Mouse (Mus musculus) heart, embryonic 16.5 days (tissue): ENCODE results near the gene Ccdc194. TPM values are rescaled to one million over a fixed set of nuclear protein-coding genes. Genes with fewer than 3 reads are reported as not detected.
A peak's percentile ranks its signal among the peaks of the same experiment; 100 is the strongest.

ENCODE experiments used
- ATAC-seq: fragments of 200-750 bp; cut with Nextera tagmentation; replicated peaks from 2 replicates; pipeline ENCODE4 v1.8.0; 2017; ENCODE audit warnings: moderate number of reproducible peaks; ENCODE audit not compliant: insufficient read depth, low FRiP score; ENCODE audit errors: extremely low read depth
- H3K27ac ChIP-seq: fragments of 300-500 bp; sonication (generic); 2 replicates; pipeline ENCODE4 v1.5.1; 2014; ENCODE audit warnings: mild to moderate bottlenecking, low read length, control low read depth, moderate library complexity
- H3K27me3 ChIP-seq: fragments of 300-500 bp; sonication (generic); 2 replicates; pipeline ENCODE4 v1.6.1; 2014; ENCODE audit warnings: low read length, mixed read lengths; ENCODE audit not compliant: control insufficient read depth, insufficient read depth
- H3K36me3 ChIP-seq: fragments of 300-500 bp; sonication (generic); 2 replicates; pipeline ENCODE4 v1.6.1; 2014; ENCODE audit not compliant: control insufficient read depth, insufficient read depth
- H3K4me1 ChIP-seq: fragments of 300-500 bp; sonication (generic); 2 replicates; pipeline ENCODE4 v1.6.1; 2014; ENCODE audit warnings: low read length, mixed read lengths; ENCODE audit not compliant: control insufficient read depth, insufficient read depth
- H3K4me2 ChIP-seq: fragments of 300-500 bp; sonication (generic); 2 replicates; pipeline ENCODE4 v1.6.1; 2014; ENCODE audit warnings: low read depth, mild to moderate bottlenecking, control low read depth, low read length
- H3K4me3 ChIP-seq: fragments of 300-500 bp; sonication (generic); 2 replicates; pipeline ENCODE4 v1.5.1; 2014; ENCODE audit warnings: mild to moderate bottlenecking, control low read depth, low read length
- H3K9ac ChIP-seq: fragments of 300-500 bp; sonication (generic); 2 replicates; pipeline ENCODE4 v1.6.1; 2014; ENCODE audit warnings: low read length, control low read depth
- H3K9me3 ChIP-seq: fragments of 300-500 bp; sonication (generic); replicated peaks from 2 replicates; pipeline ENCODE4 v1.6.1; 2016; ENCODE audit warnings: low read length; ENCODE audit not compliant: control insufficient read depth
- WGBS: fragments of 180-500 bp; shearing (Covaris S2); extraction: QIAGEN DNeasy Blood & Tissue Kit; methylation state at CpG from one replicate; pipeline ENCODE4 v1.1.7; 2014; 5-methylcytosine and 5-hydroxymethylcytosine counted together
- polyA plus RNA-seq: library from polyadenylated mRNA; unstranded; fragments of >200 nt; fragmentation: Nextera tagmentation; extraction: Ambion mirVana; gene quantifications from 2 replicates; pipeline ENCODE4 v1.2.1, GENCODE M21; 2015

Ccdc194 gene
- polyA plus RNA-seq, 1 experiment from 2014 or later: 0.54 TPM

DNA sequence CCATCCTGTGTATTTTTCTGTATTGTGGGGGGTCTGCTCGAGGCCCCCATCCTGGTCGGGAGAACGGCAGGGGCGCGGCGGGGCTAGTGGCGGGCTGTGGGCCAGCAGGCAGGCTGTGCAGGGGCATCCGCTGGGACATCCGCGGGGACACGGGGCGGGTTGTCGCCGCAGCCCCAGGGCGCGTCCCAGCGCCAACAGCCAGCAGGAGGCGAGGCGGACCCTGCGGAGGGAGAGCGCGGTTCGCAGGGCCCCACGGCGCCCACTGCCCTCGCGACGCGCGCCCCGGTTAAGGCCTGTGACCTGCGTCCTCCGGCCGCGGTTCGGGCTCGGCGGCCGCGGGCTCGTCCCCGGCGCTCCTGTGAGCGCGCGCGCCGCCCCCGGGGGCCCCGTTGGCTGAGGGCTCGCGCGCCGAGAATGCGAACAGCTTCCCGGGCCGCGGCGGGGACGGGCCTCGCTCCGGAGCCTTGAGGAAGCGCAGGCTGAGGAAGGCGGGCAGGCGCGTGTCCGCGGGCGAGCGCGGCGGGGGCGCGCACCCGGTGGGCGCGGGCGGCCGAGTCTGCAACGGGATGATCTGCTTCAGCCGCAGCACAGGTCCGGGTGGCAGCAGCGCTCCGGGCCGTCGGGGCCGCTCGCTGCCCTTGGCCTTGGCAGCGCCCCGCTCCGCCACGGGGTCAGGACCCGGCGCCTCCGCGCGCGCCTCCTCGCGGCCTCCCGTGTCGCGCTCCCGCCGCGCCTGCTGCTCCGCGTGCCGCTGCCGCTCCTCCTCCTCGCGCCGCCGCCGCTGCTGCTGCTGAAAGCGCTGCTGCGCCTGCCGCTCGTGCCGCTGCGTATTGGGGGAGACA, 49.2 kb downstream of the Ccdc194 start:
- peak overlapping the region; percentile 71 for H3K9ac ChIP-seq
- peak overlapping the region; percentile 70 for H3K4me2 ChIP-seq
- WGBS: under 1% methylated on average over 117 of the region's 121 CpGs
- H3K4me3 ChIP-seq: peak overlapping the region; percentile 62
- H3K27me3 ChIP-seq: peaks cover 2% of the 10 kb centered on the region; the same call in 1 of the 2 replicates
- H3K36me3 ChIP-seq: peaks cover 4% of the 10 kb centered on the region
- no peaks in the 10 kb centered on the region for H3K9me3 ChIP-seq
- H3K27ac ChIP-seq: peak overlapping the region; percentile 82
- H3K4me1 ChIP-seq: peaks cover 9% of the 10 kb centered on the region
- ATAC-seq: peak; percentile 75

DNA sequence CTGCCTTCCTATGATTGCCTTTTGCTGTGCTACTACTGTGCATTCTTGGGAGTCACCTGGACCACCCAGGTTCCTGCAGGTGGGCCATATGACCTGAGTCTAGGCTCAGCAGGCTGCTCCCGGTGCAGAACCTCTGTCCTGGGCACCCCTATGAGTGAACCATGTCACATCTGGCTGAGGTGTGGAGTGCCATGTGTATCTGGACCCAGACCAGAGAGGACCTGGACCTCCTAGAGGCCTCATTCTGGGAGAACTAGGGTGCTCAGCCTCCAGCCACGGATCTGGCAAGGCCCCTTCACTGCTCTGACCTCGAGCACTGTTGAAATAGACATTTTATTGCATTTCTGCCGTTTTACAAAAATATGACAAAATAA, 49.8 kb downstream of the Ccdc194 start:
- peaks cover 9% of the 10 kb centered on the region for H3K4me1 ChIP-seq
- H3K4me2 ChIP-seq: peak overlapping the region; percentile 70
- H3K9me3 ChIP-seq: no peaks in the 10 kb centered on the region
- peak overlapping the region; percentile 82; the same call in 1 of the 2 replicates for H3K27ac ChIP-seq
- H3K4me3 ChIP-seq: peak overlapping the region; percentile 62
- H3K27me3 ChIP-seq: peaks cover 2% of the 10 kb centered on the region; the same call in 1 of the 2 replicates
- ATAC-seq: no peak
- H3K36me3 ChIP-seq: peaks cover 4% of the 10 kb centered on the region
- WGBS: 29% methylated on average over 4 of the region's 4 CpGs
- H3K9ac ChIP-seq: peak overlapping the region; percentile 71

DNA sequence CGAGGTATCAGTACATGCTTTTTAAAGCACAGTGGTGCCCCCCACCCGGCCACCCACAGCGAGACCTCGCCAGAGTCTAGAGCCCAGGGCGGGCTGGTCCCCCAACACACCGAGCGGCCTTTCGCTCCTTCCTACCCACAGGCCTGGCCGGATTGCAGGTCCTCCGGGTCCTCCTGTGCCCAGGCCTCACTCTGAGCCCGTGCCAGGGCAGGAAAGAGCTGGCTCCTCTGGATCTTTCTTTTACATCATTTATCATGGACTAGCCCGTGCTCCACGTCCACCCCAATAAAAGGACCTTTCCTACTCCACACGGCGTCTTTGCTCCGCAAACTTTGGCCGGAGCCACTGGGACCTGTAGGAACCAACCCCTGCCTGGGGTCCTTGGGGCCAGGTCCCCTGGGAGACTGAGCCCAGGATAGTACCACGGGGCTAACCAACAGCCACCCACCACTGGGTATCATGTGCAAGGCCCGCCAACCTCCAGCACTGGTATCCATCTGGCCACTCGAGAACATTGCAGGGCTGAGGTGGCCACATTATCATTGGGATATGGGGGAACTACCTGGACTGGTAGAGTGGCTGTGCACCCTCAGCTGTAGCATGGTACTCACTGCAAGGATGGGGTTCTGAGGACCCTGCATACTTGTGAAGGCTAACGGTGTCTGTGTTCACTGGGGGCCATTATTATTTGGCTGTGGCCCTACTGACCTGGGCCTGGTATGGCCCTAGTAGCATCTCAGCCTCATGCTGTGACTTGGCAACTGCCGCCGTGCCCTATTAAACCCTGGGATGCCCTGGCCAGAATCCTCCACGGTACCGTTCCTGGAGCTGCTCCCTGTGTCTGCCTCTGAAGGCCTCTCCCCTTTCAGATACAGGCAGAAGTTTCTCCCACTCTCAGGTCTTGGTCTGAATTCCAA, 50.5 kb downstream of the Ccdc194 start:
- WGBS: 91% methylated on average over 25 of the region's 25 CpGs
- no peaks in the 10 kb centered on the region for H3K9me3 ChIP-seq
- no peak overlapping the region for H3K4me3 ChIP-seq
- H3K27me3 ChIP-seq: peaks cover 2% of the 10 kb centered on the region; the same call in 1 of the 2 replicates
- peaks cover 14% of the 10 kb centered on the region for H3K4me1 ChIP-seq
- no peak overlapping the region for H3K27ac ChIP-seq
- H3K4me2 ChIP-seq: no peak overlapping the region
- H3K36me3 ChIP-seq: peaks cover 4% of the 10 kb centered on the region
- no peak for ATAC-seq
- no peak overlapping the region for H3K9ac ChIP-seq

DNA sequence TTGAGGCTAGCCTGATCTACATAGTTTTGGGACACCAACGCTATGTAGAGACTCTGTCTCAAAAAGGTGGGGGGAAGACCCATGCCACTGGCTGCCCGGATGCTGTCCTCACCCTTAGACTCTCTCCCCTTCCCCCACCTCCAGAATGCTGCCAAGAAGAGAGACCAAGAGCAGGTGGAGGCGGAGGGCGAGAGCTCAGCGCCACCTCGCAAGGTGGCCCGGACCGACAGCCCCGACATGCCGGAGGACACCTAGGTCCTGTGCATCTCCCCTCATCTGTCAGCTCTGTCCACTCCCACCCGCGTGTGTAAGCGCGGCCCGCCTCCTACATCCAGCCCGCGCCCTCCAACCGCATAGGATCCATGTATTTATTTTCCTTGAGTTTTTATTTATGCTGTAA, 51.2 kb downstream of the Ccdc194 start:
- no peak overlapping the region for H3K4me2 ChIP-seq
- H3K27me3 ChIP-seq: peaks cover 2% of the 10 kb centered on the region; the same call in 1 of the 2 replicates
- H3K4me3 ChIP-seq: no peak overlapping the region
- peaks cover 4% of the 10 kb centered on the region for H3K36me3 ChIP-seq
- peaks cover 19% of the 10 kb centered on the region for H3K4me1 ChIP-seq
- no peak overlapping the region for H3K27ac ChIP-seq
- H3K9ac ChIP-seq: no peak overlapping the region
- 90% methylated on average over 18 of the region's 18 CpGs for WGBS
- no peaks in the 10 kb centered on the region for H3K9me3 ChIP-seq
- no peak for ATAC-seq

DNA sequence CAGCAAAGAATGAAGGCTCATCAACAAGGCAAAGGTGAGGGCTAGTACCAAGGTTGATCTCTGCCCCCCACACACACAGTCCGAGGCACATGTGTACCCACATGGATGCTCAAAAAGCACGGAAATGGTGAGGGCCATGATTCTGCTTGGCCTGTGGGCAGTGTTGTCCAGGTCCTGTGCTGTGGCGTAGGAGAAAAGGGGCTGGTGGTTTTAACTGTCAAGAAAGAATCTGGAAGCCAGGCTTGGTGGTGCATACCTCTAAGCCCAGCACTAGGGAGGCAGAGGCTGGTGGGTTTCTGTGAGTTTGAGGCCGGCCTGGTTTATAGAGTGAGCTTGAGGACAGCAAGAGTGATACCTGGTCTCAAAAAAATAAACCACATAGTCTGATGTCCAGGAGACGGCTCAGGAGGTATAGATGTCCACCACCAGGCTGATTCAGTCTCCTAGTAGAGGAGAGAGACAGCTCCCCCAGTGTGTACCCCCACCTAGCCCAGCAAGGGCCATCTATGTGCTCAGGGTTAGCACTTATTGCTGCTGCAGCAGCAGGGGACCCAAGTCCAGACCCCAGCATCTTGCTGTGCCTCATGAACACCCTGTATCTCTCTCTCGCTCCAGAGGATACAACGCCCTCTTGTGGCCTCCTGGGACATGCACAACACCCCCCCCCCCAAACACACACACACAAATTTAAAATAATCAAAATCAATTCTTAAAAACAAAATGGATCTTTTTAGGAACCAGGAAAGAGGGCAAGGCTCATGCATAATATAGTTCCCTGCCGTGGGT, 52.7 kb downstream of the Ccdc194 start:
- H3K27me3 ChIP-seq: no peaks in the 10 kb centered on the region
- 86% methylated on average over 8 of the region's 8 CpGs for WGBS
- ATAC-seq: no peak
- H3K9ac ChIP-seq: no peak overlapping the region
- no peaks in the 10 kb centered on the region for H3K9me3 ChIP-seq
- no peak overlapping the region for H3K4me2 ChIP-seq
- H3K4me3 ChIP-seq: no peak overlapping the region
- H3K36me3 ChIP-seq: peaks cover 4% of the 10 kb centered on the region
- peaks cover 19% of the 10 kb centered on the region for H3K4me1 ChIP-seq
- H3K27ac ChIP-seq: no peak overlapping the region

DNA sequence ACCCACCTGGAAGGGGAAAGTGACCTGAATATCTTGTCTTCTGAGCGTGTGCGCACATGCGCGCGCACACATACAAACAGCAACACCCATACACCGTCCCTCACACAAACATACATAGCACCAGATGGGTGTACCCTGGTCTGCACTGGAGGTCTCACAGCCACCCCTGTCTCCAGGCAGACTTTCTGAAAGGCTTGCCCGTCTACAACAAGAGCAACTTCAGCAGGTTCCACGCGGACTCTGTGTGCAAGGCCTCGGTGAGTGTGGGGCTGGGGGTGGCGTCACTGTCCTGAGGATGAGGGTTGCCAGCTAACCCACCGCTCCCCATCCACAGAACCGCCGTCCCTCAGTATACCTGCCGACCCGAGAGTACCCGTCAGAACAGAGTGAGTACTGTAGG, 53.6 kb downstream of the Ccdc194 start:
- H3K36me3 ChIP-seq: peaks cover 4% of the 10 kb centered on the region
- no peak overlapping the region for H3K4me3 ChIP-seq
- H3K4me2 ChIP-seq: no peak overlapping the region
- no peaks in the 10 kb centered on the region for H3K9me3 ChIP-seq
- WGBS: 92% methylated on average over 17 of the region's 17 CpGs
- ATAC-seq: no peak
- no peak overlapping the region for H3K27ac ChIP-seq
- H3K27me3 ChIP-seq: no peaks in the 10 kb centered on the region
- H3K9ac ChIP-seq: no peak overlapping the region
- H3K4me1 ChIP-seq: peaks cover 15% of the 10 kb centered on the region

DNA sequence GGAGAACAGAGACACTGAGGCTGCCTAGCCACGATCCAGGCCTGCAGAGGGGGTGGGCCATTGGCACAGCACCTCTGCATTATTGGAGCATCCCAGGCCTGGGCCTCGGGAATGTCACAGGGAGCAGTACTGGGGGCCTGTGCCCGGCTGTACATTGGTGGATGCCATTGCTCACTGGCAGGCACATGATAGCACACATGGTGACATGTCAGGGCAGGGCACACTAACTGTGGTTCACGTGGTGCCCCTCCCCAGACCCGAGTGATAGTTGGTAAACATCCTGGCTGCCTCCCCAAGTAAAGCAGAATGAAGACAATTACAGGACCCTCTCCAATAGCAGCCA, 54.6 kb downstream of the Ccdc194 start:
- H3K4me3 ChIP-seq: no peak overlapping the region
- no peaks in the 10 kb centered on the region for H3K27me3 ChIP-seq
- H3K9ac ChIP-seq: no peak overlapping the region
- H3K9me3 ChIP-seq: no peaks in the 10 kb centered on the region
- ATAC-seq: no peak
- H3K4me1 ChIP-seq: peaks cover 17% of the 10 kb centered on the region
- peaks cover 4% of the 10 kb centered on the region for H3K36me3 ChIP-seq
- no peak overlapping the region for H3K27ac ChIP-seq
- no peak overlapping the region for H3K4me2 ChIP-seq
- 79% methylated on average over 5 of the region's 5 CpGs for WGBS

DNA sequence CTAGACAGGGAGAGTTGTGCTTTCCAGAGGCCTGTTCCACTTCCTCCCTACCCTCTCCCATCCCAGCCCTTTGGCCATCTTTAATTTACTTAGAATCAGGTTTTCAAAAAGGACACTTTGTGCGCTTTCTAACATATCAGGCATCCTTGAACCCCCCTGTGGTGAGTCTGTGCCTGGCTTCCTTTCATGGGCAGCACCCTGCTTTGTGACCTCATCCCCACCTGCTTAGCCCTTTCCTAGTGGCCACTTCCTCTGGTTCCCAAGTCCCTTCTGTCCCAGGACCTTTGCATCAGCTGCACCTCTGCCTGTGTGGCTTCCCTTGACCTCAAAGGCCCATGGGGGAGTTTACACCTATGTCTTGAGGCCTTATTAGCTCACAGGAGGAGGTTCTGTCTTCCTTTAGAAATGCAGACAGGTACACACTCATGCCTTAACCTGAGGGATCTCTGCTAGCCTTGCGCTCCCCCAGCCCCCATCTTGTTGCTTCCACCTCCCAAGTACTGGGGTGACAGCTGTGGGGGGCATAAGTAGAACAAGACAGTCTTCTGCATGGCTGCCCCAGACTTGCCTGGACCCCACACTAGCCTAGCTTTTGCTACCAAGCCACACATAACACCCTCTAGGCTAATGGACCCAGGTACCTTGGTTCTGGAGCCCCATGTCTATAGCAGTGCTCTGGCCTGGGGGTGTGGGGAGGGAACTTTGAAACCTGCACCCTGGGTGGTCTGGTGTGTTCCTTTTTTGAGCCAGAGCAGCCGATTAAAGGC, 55.2 kb downstream of the Ccdc194 start:
- Histone ChIP-seq H3K4me1 (peaks cover 19% of the 10 kb centered on the region), H3K4me2 (peak overlapping the region; percentile 85), H3K9me3 (no peaks in the 10 kb centered on the region), H3K36me3 (peaks cover 4% of the 10 kb centered on the region), H3K4me3 (peak overlapping the region; percentile 84), H3K27me3 (no peaks in the 10 kb centered on the region), H3K27ac (no peak overlapping the region), H3K9ac (peak overlapping the region; percentile 91)
- 82% methylated on average over 3 of the region's 3 CpGs for WGBS
- no peak for ATAC-seq
